Mouse (Mus musculus) midbrain, embryonic 12.5 days (tissue): ENCODE data around the gene Mipol1. TPM values are rescaled to one million over a fixed set of nuclear protein-coding genes. Genes with fewer than 3 reads are reported as not detected.

Source experiments
- ATAC-seq: fragments of 200-750 bp; cut with Nextera tagmentation; 2 replicates; pipeline ENCODE4 v1.8.0; 2017; ENCODE audit warnings: low read depth, moderate TSS enrichment, moderate library complexity; ENCODE audit not compliant: low FRiP score
- H3K27ac ChIP-seq: fragments of 300-500 bp; sonication (generic); replicated peaks from 2 replicates; pipeline ENCODE4 v1.5.1; 2016; ENCODE audit warnings: mild to moderate bottlenecking
- H3K27me3 ChIP-seq: fragments of 300-500 bp; sonication (generic); 2 replicates; pipeline ENCODE4 v1.6.1; 2016; ENCODE audit warnings: mild to moderate bottlenecking
- H3K36me3 ChIP-seq: fragments of 300-500 bp; sonication (generic); 2 replicates; pipeline ENCODE4 v1.6.1; 2016
- H3K4me1 ChIP-seq: fragments of 300-500 bp; sonication (generic); 2 replicates; pipeline ENCODE4 v1.6.1; 2016
- H3K4me2 ChIP-seq: fragments of 300-500 bp; sonication (generic); replicated peaks from 2 replicates; pipeline ENCODE4 v1.6.1; 2016; ENCODE audit warnings: mild to moderate bottlenecking, moderate library complexity
- H3K4me3 ChIP-seq: fragments of 300-500 bp; sonication (generic); 2 replicates; pipeline ENCODE4 v1.5.1; 2016; ENCODE audit warnings: mild to moderate bottlenecking
- H3K9ac ChIP-seq: fragments of 300-500 bp; sonication (generic); replicated peaks from 2 replicates; pipeline ENCODE4 v1.6.1; 2016; ENCODE audit warnings: mild to moderate bottlenecking, moderate library complexity
- H3K9me3 ChIP-seq: fragments of 300-500 bp; sonication (generic); 2 replicates; pipeline ENCODE4 v1.6.1; 2016; ENCODE audit warnings: mild to moderate bottlenecking
- WGBS: fragments of 180-500 bp; shearing (Covaris S2); methylation state at CpG from one replicate; pipeline ENCODE4 v1.1.7; 2016; 5-methylcytosine and 5-hydroxymethylcytosine counted together
- polyA plus RNA-seq: library from polyadenylated mRNA; unstranded; fragments of >200 nt; fragmentation: Nextera tagmentation; extraction: Ambion mirVana; gene quantifications from 2 replicates; pipeline ENCODE4 v1.2.1, GENCODE M21; 2016

Mipol1 gene
- polyA plus RNA-seq, 1 experiment from 2014 or later: 7.9 TPM

DNA sequence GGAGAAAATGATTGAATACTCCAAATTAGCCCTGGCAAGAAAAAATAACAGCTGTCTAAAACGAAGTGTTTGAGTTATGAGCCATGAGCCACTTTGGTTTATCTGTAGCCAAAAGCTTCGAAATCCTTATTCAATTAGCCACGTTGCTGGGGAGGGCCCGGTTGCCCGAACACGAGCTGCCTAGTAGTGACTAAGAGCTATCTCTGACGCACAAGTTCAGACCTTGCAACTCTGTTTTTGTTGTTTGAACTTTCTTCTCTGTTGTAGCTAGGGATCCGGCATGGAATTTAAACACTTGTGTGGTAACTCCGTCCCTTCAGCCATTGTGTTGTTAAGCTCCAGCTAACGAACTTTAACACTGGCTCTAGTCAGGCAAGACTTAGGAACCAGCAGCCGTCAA is 278.7 kb downstream of the Mipol1 start:
- H3K27ac ChIP-seq: no peak overlapping the region
- H3K4me1 ChIP-seq: no peaks in the 10 kb centered on the region
- 0 out of 2 replicates have a peak, but pooled peaks cover 2% of the 10 kb centered on the region for H3K27me3 ChIP-seq
- no peaks in the 10 kb centered on the region for H3K9me3 ChIP-seq
- ATAC-seq: no peak
- H3K4me2 ChIP-seq: no peak overlapping the region
- H3K4me3 ChIP-seq: no peak overlapping the region
- 14% methylated on average over 11 of the region's 11 CpGs for WGBS
- no peaks in the 10 kb centered on the region for H3K36me3 ChIP-seq
- H3K9ac ChIP-seq: no peak overlapping the region

DNA sequence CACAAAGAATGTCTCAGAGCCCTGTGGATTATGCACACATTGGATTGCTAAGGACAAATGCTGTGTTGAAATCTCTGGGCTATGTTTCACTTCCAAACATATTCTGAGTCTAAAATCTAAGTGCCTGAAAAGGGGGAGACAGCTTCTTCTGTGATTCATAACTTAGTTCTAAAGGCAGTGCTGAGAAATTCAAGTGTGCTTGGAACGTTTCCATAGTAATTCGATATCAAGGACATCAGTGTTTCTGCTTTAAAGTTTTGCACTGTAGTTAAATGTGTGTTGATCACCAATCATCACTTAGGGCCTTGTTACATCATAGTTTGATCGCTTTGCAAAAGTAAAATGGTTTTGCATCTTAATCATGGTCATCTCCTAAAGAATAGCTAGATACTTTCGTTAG is 279.5 kb downstream of the Mipol1 start:
- WGBS: 78% methylated on average over 4 of the region's 4 CpGs
- Histone ChIP-seq H3K36me3 (no peaks in the 10 kb centered on the region), H3K4me3 (no peak overlapping the region), H3K27ac (no peak overlapping the region), H3K9ac (no peak overlapping the region), H3K4me1 (no peaks in the 10 kb centered on the region), H3K27me3 (0 out of 2 replicates have a peak, but pooled peaks cover 2% of the 10 kb centered on the region), H3K4me2 (no peak overlapping the region), H3K9me3 (no peaks in the 10 kb centered on the region)
- no peak for ATAC-seq

GRCm38 (mm10) chr12:57511127-57511526 is 280.9 kb downstream of the Mipol1 start:
- no peaks in the 10 kb centered on the region for H3K4me1 ChIP-seq
- no peak overlapping the region for H3K4me3 ChIP-seq
- WGBS: 81% methylated on average over 4 of the region's 4 CpGs
- H3K27me3 ChIP-seq: 0 out of 2 replicates have a peak, but pooled peaks cover 2% of the 10 kb centered on the region
- H3K36me3 ChIP-seq: no peaks in the 10 kb centered on the region
- H3K9me3 ChIP-seq: no peaks in the 10 kb centered on the region
- no peak for ATAC-seq
- no peak overlapping the region for H3K4me2 ChIP-seq
- H3K27ac ChIP-seq: no peak overlapping the region
- no peak overlapping the region for H3K9ac ChIP-seq

DNA sequence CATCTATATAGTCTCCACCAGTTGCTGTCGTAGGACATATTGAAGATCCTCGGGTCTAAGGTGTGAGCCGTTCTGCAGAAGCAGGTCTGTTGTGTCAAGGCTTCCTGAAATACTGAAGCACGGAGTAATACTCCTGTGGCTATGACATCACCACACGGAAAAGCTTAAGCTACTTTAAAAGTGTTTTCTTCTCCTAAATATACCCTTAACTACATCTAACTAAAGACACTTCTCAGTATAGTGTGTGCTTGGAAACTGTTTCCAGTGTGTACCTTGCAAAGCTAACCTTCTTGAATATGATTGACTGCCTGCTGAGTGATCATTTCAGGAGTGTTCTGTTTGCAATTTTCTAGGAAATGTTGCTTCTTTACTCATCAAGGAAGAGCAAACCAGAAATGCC is 281.3 kb downstream of the Mipol1 start:
- no peaks in the 10 kb centered on the region for H3K36me3 ChIP-seq
- H3K4me2 ChIP-seq: no peak overlapping the region
- 0 out of 2 replicates have a peak, but pooled peaks cover 2% of the 10 kb centered on the region for H3K27me3 ChIP-seq
- WGBS: 89% methylated on average over 5 of the region's 5 CpGs
- ATAC-seq: no peak
- H3K4me1 ChIP-seq: no peaks in the 10 kb centered on the region
- no peak overlapping the region for H3K27ac ChIP-seq
- H3K9me3 ChIP-seq: no peaks in the 10 kb centered on the region
- no peak overlapping the region for H3K4me3 ChIP-seq
- H3K9ac ChIP-seq: no peak overlapping the region

- H3K9ac ChIP-seq: no peak overlapping the region
- H3K4me1 ChIP-seq: no peaks in the 10 kb centered on the region
- 49% methylated on average over 1 of the region's 1 CpGs for WGBS
- H3K9me3 ChIP-seq: no peaks in the 10 kb centered on the region
- H3K27me3 ChIP-seq: peaks cover 7% of the 10 kb centered on the region; the same call in 1 of the 2 replicates
- no peaks in the 10 kb centered on the region for H3K36me3 ChIP-seq
- H3K4me3 ChIP-seq: no peak overlapping the region
- ATAC-seq: no peak
- no peak overlapping the region for H3K4me2 ChIP-seq
- no peak overlapping the region for H3K27ac ChIP-seq
These were observed 284.3 kb downstream of the Mipol1 start for GRCm38 (mm10) chr12:57514552-57514951.

DNA sequence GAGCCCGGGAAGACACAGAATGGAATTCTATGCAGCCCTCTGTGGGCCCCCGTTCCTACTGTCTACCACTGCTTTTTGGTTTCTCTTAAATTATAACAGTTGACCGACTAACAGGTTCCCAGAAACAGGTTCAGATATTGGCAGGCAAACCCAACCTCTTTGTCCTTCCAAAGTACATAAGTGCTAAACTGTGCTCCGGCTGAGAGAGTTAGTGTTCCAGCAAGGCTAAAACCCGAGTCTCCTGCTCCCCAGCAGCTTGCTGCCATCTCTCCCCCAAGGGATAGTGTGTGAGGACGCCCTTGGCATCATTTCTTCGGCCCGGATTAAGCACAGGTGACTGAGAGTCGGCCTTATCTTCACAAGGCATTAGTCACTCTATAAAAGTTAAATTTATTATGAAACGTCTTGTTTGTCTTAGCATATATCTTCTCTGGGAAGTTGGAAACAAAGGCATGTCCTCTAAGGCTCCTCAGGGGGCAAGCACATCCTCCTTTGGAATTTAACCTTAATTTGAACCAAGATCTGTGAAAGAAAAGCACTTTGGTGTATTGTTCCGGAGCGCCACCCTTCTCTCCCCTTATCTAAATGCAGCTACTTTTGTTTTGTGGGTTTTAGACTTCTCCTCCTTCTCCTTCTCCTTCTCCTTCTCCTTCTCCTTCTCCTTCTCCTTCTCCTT is 285.6 kb downstream of the Mipol1 start:
- H3K27ac ChIP-seq: no peak overlapping the region
- H3K4me3 ChIP-seq: no peak overlapping the region
- H3K4me2 ChIP-seq: no peak overlapping the region
- no peak overlapping the region for H3K9ac ChIP-seq
- no peak for ATAC-seq
- WGBS: 42% methylated on average over 12 of the region's 12 CpGs
- H3K36me3 ChIP-seq: no peaks in the 10 kb centered on the region
- no peaks in the 10 kb centered on the region for H3K9me3 ChIP-seq
- peaks cover 15% of the 10 kb centered on the region; the same call in 1 of the 2 replicates for H3K27me3 ChIP-seq
- no peaks in the 10 kb centered on the region for H3K4me1 ChIP-seq

DNA sequence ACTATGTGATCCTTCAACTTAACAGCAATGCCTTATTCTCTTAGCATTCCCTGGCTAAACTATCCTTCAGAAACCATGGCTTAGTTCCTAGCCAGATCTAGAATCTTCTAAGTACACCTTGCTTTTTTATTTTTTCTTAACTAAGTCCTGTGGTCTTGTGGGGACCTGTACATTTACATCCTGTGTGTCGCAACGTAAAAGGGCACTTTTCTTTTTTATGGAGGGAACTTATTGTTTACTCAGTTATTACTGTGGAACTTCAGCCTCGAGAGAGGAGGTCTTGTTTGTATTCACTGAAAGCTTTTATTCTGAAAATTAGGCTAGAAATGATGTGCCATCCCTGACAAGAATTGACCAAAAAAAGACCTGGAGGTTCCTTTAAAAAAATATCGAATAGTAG is 298.1 kb downstream of the Mipol1 start:
- H3K27ac ChIP-seq: no peak overlapping the region
- H3K36me3 ChIP-seq: no peaks in the 10 kb centered on the region
- no peak overlapping the region for H3K4me2 ChIP-seq
- ATAC-seq: no peak
- no peak overlapping the region for H3K4me3 ChIP-seq
- H3K9me3 ChIP-seq: no peaks in the 10 kb centered on the region
- peaks cover 6% of the 10 kb centered on the region; the same call in 1 of the 2 replicates for H3K4me1 ChIP-seq
- 83% methylated on average over 4 of the region's 4 CpGs for WGBS
- H3K27me3 ChIP-seq: peaks cover 74% of the 10 kb centered on the region
- H3K9ac ChIP-seq: no peak overlapping the region

- H3K27me3 ChIP-seq: peaks cover 86% of the 10 kb centered on the region
- no peak overlapping the region for H3K9ac ChIP-seq
- WGBS: 3% methylated on average over 9 of the region's 9 CpGs
- no peak overlapping the region for H3K27ac ChIP-seq
- no peak overlapping the region for H3K4me2 ChIP-seq
- H3K4me1 ChIP-seq: peaks cover 18% of the 10 kb centered on the region
- H3K4me3 ChIP-seq: no peak overlapping the region
- peak; percentile 72 for ATAC-seq
- H3K9me3 ChIP-seq: no peaks in the 10 kb centered on the region
- H3K36me3 ChIP-seq: no peaks in the 10 kb centered on the region
These were observed 300.2 kb downstream of the Mipol1 start for GRCm38 (mm10) chr12:57530474-57530873.

GRCm38 (mm10) chr12:57534517-57534878 is 304.3 kb downstream of the Mipol1 start:
- H3K36me3 ChIP-seq: no peaks in the 10 kb centered on the region
- H3K4me1 ChIP-seq: peaks cover 31% of the 10 kb centered on the region
- H3K9ac ChIP-seq: peak overlapping the region; percentile 28; the same call in 1 of the 2 replicates
- WGBS: 0% methylated on average over 4 of the region's 6 CpGs
- H3K9me3 ChIP-seq: no peaks in the 10 kb centered on the region
- H3K27ac ChIP-seq: peak overlapping the region; percentile 82
- peak overlapping the region; percentile 28; the same call in 1 of the 2 replicates for H3K4me3 ChIP-seq
- peaks cover 84% of the 10 kb centered on the region for H3K27me3 ChIP-seq
- ATAC-seq: no peak; the same call in 1 of the 2 replicates
- peak overlapping the region; percentile 55 for H3K4me2 ChIP-seq

- H3K27me3 ChIP-seq: peaks cover 88% of the 10 kb centered on the region
- H3K4me2 ChIP-seq: peak overlapping the region; percentile 55
- no peaks in the 10 kb centered on the region for H3K9me3 ChIP-seq
- H3K4me1 ChIP-seq: peaks cover 31% of the 10 kb centered on the region
- peak overlapping the region; percentile 28; the same call in 1 of the 2 replicates for H3K9ac ChIP-seq
- peak overlapping the region; percentile 28 for H3K4me3 ChIP-seq
- WGBS: under 1% methylated on average over 23 of the region's 39 CpGs
- ATAC-seq: peak; percentile 83
- H3K27ac ChIP-seq: peak overlapping the region; percentile 82
- no peaks in the 10 kb centered on the region for H3K36me3 ChIP-seq
These were observed 304.8 kb downstream of the Mipol1 start for GRCm38 (mm10) chr12:57534879-57535611.

DNA sequence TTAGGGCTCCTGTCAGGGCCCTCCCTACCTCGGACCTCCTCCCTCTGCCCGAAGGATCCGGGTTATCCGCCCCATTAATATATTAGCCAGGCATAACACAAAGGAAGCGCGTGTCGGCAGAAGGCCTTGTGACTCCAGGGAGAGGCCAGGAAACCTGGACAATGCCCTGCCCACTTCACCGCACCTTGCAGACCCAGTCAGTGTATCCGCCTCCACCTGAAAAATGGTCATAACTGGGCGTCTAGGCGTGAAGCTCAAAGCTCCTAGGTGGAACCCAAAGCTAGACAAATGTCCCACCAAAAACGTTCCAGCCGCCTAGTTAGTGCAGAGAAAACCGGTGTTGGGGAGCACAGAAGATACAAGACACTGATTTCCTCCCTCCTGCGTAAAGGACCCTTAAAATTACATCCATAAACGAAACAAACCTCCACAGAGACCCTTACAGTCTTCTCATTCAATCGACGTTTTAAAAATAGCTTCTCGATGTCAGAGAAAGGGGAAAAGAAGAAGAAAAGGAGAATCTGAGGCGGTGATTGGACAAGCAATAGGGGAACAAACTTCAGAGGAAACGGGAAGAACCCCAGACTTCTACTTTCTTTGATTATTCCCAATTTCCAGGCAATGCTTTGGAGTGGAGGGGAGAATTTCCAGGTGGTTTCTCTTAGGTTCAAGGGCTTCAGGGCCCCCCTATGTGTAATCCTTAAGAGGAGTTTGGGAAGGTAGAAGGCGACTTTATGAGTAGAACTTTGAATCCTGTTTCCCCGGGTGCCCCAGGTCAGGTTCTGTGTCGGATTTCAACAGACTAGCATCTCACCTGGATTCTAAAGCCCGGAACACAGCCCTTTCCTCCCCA is 306.1 kb downstream of the Mipol1 start:
- ATAC-seq: no peak
- no peaks in the 10 kb centered on the region for H3K9me3 ChIP-seq
- peak overlapping the region; percentile 82 for H3K27ac ChIP-seq
- no peak overlapping the region for H3K4me3 ChIP-seq
- peak overlapping the region; percentile 9; the same call in 1 of the 2 replicates for H3K4me2 ChIP-seq
- no peaks in the 10 kb centered on the region for H3K36me3 ChIP-seq
- peaks cover 83% of the 10 kb centered on the region for H3K27me3 ChIP-seq
- H3K4me1 ChIP-seq: peaks cover 25% of the 10 kb centered on the region
- 2% methylated on average over 25 of the region's 25 CpGs for WGBS
- no peak overlapping the region for H3K9ac ChIP-seq
